Mouse (Mus musculus) liver, embryonic 14.5 days (tissue): ENCODE measurements around the gene Zfp111. TPM values are rescaled to one million over a fixed set of nuclear protein-coding genes. Genes with fewer than 3 reads are reported as not detected.

ENCODE experiments used
- ATAC-seq: fragments of 200-750 bp; cut with Nextera tagmentation; 2 replicates; pipeline ENCODE4 v1.8.0; 2017; ENCODE audit warnings: moderate number of reproducible peaks, mild to moderate bottlenecking, moderate library complexity; ENCODE audit not compliant: insufficient read depth
- DNase-seq, 3 experiments: peaks; one replicate each; pipeline ENCODE4 v3.0.0-alpha.2; 2012 to 2013; ENCODE audit warnings: low read depth in 3 of 3, low spot score in 3 of 3
- H3K27ac ChIP-seq: fragments of 300-500 bp; sonication (generic); 2 replicates; pipeline ENCODE4 v1.5.1; 2014; ENCODE audit warnings: moderate library complexity, mild to moderate bottlenecking, control low read depth, inconsistent platforms
- H3K27me3 ChIP-seq: fragments of 300-500 bp; sonication (generic); 2 replicates; pipeline ENCODE4 v1.6.1; 2014; ENCODE audit warnings: mild to moderate bottlenecking, low read length, moderate library complexity; ENCODE audit not compliant: control insufficient read depth, insufficient read depth
- H3K36me3 ChIP-seq: fragments of 300-500 bp; sonication (generic); replicated peaks from 2 replicates; pipeline ENCODE4 v1.6.1; 2014; ENCODE audit warnings: low read depth; ENCODE audit not compliant: control insufficient read depth, insufficient read depth
- H3K4me1 ChIP-seq, 2 experiments: fragments of 200-500 bp in 1 of 2; fragments of 300-500 bp in 1 of 2; sonication (generic) in 1 of 2; replicated peaks; 2 replicates each; pipeline ENCODE4 v1.6.1; 2012 to 2014; ENCODE audit warnings: antibody characterized with exemption in 1 of 2, inconsistent platforms in 1 of 2, low read length in 1 of 2; ENCODE audit not compliant: control insufficient read depth in 2 of 2, insufficient read depth in 2 of 2
- H3K4me2 ChIP-seq: fragments of 300-500 bp; sonication (generic); 2 replicates; pipeline ENCODE4 v1.6.1; 2014; ENCODE audit warnings: low read depth, mild to moderate bottlenecking, control low read depth, moderate library complexity
- H3K4me3 ChIP-seq, 2 experiments: fragments of 200-500 bp in 1 of 2; fragments of 300-500 bp in 1 of 2; sonication (generic) in 1 of 2; 2 replicates each; pipeline ENCODE4 v1.5.1; 2012 to 2014; ENCODE audit warnings: low read depth in 2 of 2, low read length in 2 of 2, mild to moderate bottlenecking in 2 of 2, control low read depth in 1 of 2, inconsistent platforms in 1 of 2, moderate library complexity in 1 of 2; ENCODE audit not compliant: insufficient read depth in 1 of 2
- H3K9ac ChIP-seq: fragments of 300-500 bp; sonication (generic); replicated peaks from 2 replicates; pipeline ENCODE4 v1.6.1; 2014; ENCODE audit warnings: mild to moderate bottlenecking, control low read depth, moderate library complexity
- H3K9me3 ChIP-seq: fragments of 300-500 bp; sonication (generic); 2 replicates; pipeline ENCODE4 v1.6.1; 2016; ENCODE audit warnings: low read length, mixed read lengths; ENCODE audit not compliant: control insufficient read depth
- CTCF ChIP-seq: IDR thresholded peaks from 2 replicates; pipeline ENCODE4 v1.5.1; 2016; ENCODE audit warnings: antibody characterized with exemption, low read depth, control low read depth
- EP300 ChIP-seq: IDR thresholded peaks from 2 replicates; pipeline ENCODE4 v1.6.1; 2016; ENCODE audit warnings: antibody characterized with exemption, low read depth
- WGBS: fragments of 180-500 bp; shearing (Covaris S2); extraction: QIAGEN DNeasy Blood & Tissue Kit; methylation state at CpG from one replicate; pipeline ENCODE4 v1.1.7; 2014; ENCODE audit not compliant: insufficient replicate concordance; 5-methylcytosine and 5-hydroxymethylcytosine counted together
- polyA plus RNA-seq, 2 experiments: library from polyadenylated mRNA; depleted of rRNA in 1 of 2; stranded (reverse) in 1 of 2; unstranded in 1 of 2; fragments of >200 nt; fragmentation: Nextera tagmentation in 1 of 2; extraction: Ambion mirVana in 1 of 2; gene quantifications; 2 replicates each; pipeline versions ENCODE4 v1.2.1 to v1.2.3; 2012 to 2014

Zfp111 gene
- polyA plus RNA-seq, 2 experiments: 0.68 to 1.2 TPM

GRCm38 (mm10) chr7:24253779-24254615, 42.8 kb upstream of the Zfp111 start:
- Histone ChIP-seq H3K27ac (no peak overlapping the region), H3K9me3 (no peaks in the 10 kb centered on the region), H3K4me2 (peak overlapping the region; percentile 52), H3K4me1 (0 out of 4 replicates have a peak, but pooled peaks cover 0 to 4% of the 10 kb centered on the region in 2 experiments), H3K9ac (no peak overlapping the region), H3K4me3 (peak overlapping the region in 1 of 2 experiments; percentile 37; a peak in 2 of 4 replicates), H3K36me3 (no peaks in the 10 kb centered on the region), H3K27me3 (no peaks in the 10 kb centered on the region)
- 49% methylated on average over 9 of the region's 9 CpGs for WGBS
- TF ChIP-seq EP300 (no peak), CTCF (no peak)
- DNase-seq (no peak), ATAC-seq (no peak)

- DNase-seq (peak; percentile 20 to 38 (median 24)), ATAC-seq (peak; percentile 66)
- peak within 1 kb of the TSS; percentile 73 for H3K9ac ChIP-seq
- no peaks in the 10 kb centered on the region for H3K36me3 ChIP-seq
- H3K4me1 ChIP-seq: peaks cover 0 to 3% of the 10 kb centered on the region in 2 experiments; a peak in 1 of 4 replicates
- H3K9me3 ChIP-seq: no peaks in the 10 kb centered on the region
- H3K4me3 ChIP-seq: peak within 1 kb of the TSS; percentile 68 to 89
- WGBS: 5% methylated on average over 28 of the region's 28 CpGs
- H3K4me2 ChIP-seq: peak within 1 kb of the TSS; percentile 71
- no peak for TF ChIP-seq CTCF
- no peak within 1 kb of the TSS for H3K27ac ChIP-seq
- H3K27me3 ChIP-seq: no peaks in the 10 kb centered on the region
Observed at GRCm38 (mm10) chr7:24237040-24237791, 26.0 kb upstream of the Zfp111 start, which contains the start of gene Zfp109. Gene Zfp109 (minus strand): TSS chr7:24237560.

- no peak overlapping the region for H3K9ac ChIP-seq
- H3K36me3 ChIP-seq: no peaks in the 10 kb centered on the region
- no peak overlapping the region for H3K27ac ChIP-seq
- H3K9me3 ChIP-seq: no peaks in the 10 kb centered on the region
- no peak for ATAC-seq
- 75% methylated on average over 2 of the region's 2 CpGs for WGBS
- TF ChIP-seq EP300 (no peak), CTCF (no peak)
- H3K4me1 ChIP-seq: peaks cover 0 to 5% of the 10 kb centered on the region in 2 experiments; a peak in 2 of 4 replicates
- H3K4me3 ChIP-seq: no peak overlapping the region
- no peaks in the 10 kb centered on the region for H3K27me3 ChIP-seq
- no peak overlapping the region for H3K4me2 ChIP-seq
- DNase-seq: no peak
Observed at GRCm38 (mm10) chr7:24210296-24210695, 947 bp downstream of the Zfp111 start.

- Histone ChIP-seq H3K9ac (no peak overlapping the region; the same call in 1 of the 2 replicates), H3K27ac (no peak overlapping the region), H3K36me3 (no peaks in the 10 kb centered on the region), H3K4me3 (peak overlapping the region in 1 of 2 experiments; percentile 61; a peak in 1 of 4 replicates), H3K27me3 (no peaks in the 10 kb centered on the region), H3K9me3 (no peaks in the 10 kb centered on the region), H3K4me1 (peaks cover 0 to 5% of the 10 kb centered on the region in 2 experiments; a peak in 2 of 4 replicates), H3K4me2 (peak overlapping the region; percentile 64)
- WGBS: 46% methylated on average over 7 of the region's 7 CpGs
- ATAC-seq: no peak
- no peak for TF ChIP-seq CTCF
- TF ChIP-seq EP300: no peak
- DNase-seq: no peak
Observed at GRCm38 (mm10) chr7:24208282-24208886, 2.9 kb downstream of the Zfp111 start.
